ENCODE assay signal across 19 mouse cellular contexts in genomic region chr11:43621769-43622168, GRCm38 (mm10). TPM values are rescaled to one million over a fixed set of nuclear protein-coding genes. Genes with fewer than 3 reads are reported as not detected.
DNase-seq lines count a peak whose midpoint lies in the region; ATAC-seq and TF ChIP-seq lines count a peak whose summit lies in the region.
"Had no signal": no experiment of that assay in that cellular context is flagged by ENCODE, and none has a peak within 500 bp of the region (broad histone marks: within the 10 kb centered on the region; RNA-seq: fewer than 3 reads in every experiment).

No protein-coding gene starts in this region.

- no peak overlapping the region for H3K9ac ChIP-seq in liver, embryonic 13.5 days
- H3K9ac ChIP-seq: hindbrain, embryonic 13.5 days; lung, embryonic 15.5 days; midbrain, embryonic 13.5 days had no signal

- H3K36me3 ChIP-seq in kidney, adult 2 months (ENCODE audit: control insufficient read depth, insufficient read depth, low read length) = no peaks in the 10 kb centered on the region
- no peaks in the 10 kb centered on the region for H3K36me3 ChIP-seq in liver, embryonic 13.5 days
- H3K36me3 ChIP-seq: embryonic facial prominence, embryonic 10.5 days; hindbrain, embryonic 13.5 days; limb, embryonic 10.5 days; lung, embryonic 15.5 days; midbrain, embryonic 13.5 days had no signal

- H3K4me1 ChIP-seq in kidney, adult 2 months (ENCODE audit: control insufficient read depth, insufficient read depth, low read length) = peaks cover 7% of the 10 kb centered on the region
- H3K4me1 ChIP-seq in liver, embryonic 13.5 days (replicated peaks) = peaks cover 32% of the 10 kb centered on the region

- TF ChIP-seq CTCF in kidney, adult 2 months (conservative IDR thresholded peaks at IDR 0.05; ENCODE audit: insufficient read depth, insufficient read length, low read depth, low read length) = no peak

- peak; percentile 69 for ATAC-seq in liver, embryonic 13.5 days (ENCODE audit: low read depth)
- ATAC-seq: forebrain, embryonic 14.5 days; midbrain, embryonic 13.5 days had no signal

- H3K27me3 ChIP-seq in kidney, adult 2 months (replicated peaks; ENCODE audit: control insufficient read depth, insufficient read depth, low read length) = no peaks in the 10 kb centered on the region
- no peaks in the 10 kb centered on the region for H3K27me3 ChIP-seq in liver, embryonic 13.5 days
- H3K27me3 ChIP-seq: hindbrain, embryonic 13.5 days; lung, embryonic 15.5 days; midbrain, embryonic 13.5 days had no signal

- peak; percentile 91 for DNase-seq in kidney, adult 2 months
- DNase-seq in kidney, postnatal 14 days = peak; percentile 71
- DNase-seq in liver, embryonic 13.5 days = no peak
- no peak for DNase-seq in layer of hippocampus, adult 11-12 months (ENCODE audit: low spot score)
- no peak for DNase-seq in lung, postnatal 36 days
- DNase-seq in right cerebral cortex, adult 18-20 months = no peak
- no peak for DNase-seq in Muller cell, postnatal 12 days (ENCODE audit: inconsistent ontology term)
- DNase-seq: adrenal gland, adult 8-10 months; cerebellum, adult 11 months; cerebellum, postnatal 36 days; heart, postnatal 14 days had no signal

- no peak overlapping the region for H3K4me3 ChIP-seq in kidney, adult 2 months (ENCODE audit: insufficient read depth, low read depth, low read length)
- no peak overlapping the region for H3K4me3 ChIP-seq in liver, embryonic 13.5 days (replicated peaks)
- H3K4me3 ChIP-seq: embryonic facial prominence, embryonic 10.5 days; hindbrain, embryonic 13.5 days; limb, embryonic 10.5 days; lung, embryonic 15.5 days; midbrain, embryonic 13.5 days had no signal

- 47% methylated on average over 5 of the region's 5 CpGs for WGBS in kidney, adult 2 months
- WGBS in liver, embryonic 13.5 days (ENCODE audit: insufficient replicate concordance) = 49% methylated on average over 5 of the region's 5 CpGs

- TF ChIP-seq POLR2A in kidney, adult 2 months (IDR thresholded peaks at IDR 0.05; ENCODE audit: low read depth, low read length) = no peak

- H3K9me3 ChIP-seq in liver, embryonic 13.5 days (replicated peaks) = no peaks in the 10 kb centered on the region
- H3K9me3 ChIP-seq: embryonic facial prominence, embryonic 10.5 days; hindbrain, embryonic 13.5 days; limb, embryonic 10.5 days; lung, embryonic 15.5 days; midbrain, embryonic 13.5 days had no signal

- peak overlapping the region; percentile 52; the same call in 1 of the 2 replicates for H3K27ac ChIP-seq in kidney, adult 2 months (ENCODE audit: insufficient read depth, low read depth, low read length)
- H3K27ac ChIP-seq in liver, embryonic 13.5 days = peak overlapping the region; percentile 32
- H3K27ac ChIP-seq: embryonic facial prominence, embryonic 10.5 days; hindbrain, embryonic 13.5 days; limb, embryonic 10.5 days; lung, embryonic 15.5 days; midbrain, embryonic 13.5 days had no signal

- H3K4me2 ChIP-seq in liver, embryonic 13.5 days = no peak overlapping the region
- H3K4me2 ChIP-seq: heart, embryonic 11.5 days; hindbrain, embryonic 13.5 days; lung, embryonic 15.5 days; midbrain, embryonic 13.5 days had no signal

RNA-seq across cellular contexts. Expression of gene Fabp6, which starts 20.4 kb away (rescaled TPM):
- not detected in 2 replicates for polyA plus RNA-seq in kidney, adult 2 months (2012; rRNA removed)
- not detected in 2 replicates for polyA plus RNA-seq in liver, embryonic 13.5 days (2015; fragmentation: Nextera tagmentation; extraction: Ambion mirVana)
- polyA plus RNA-seq: brain, embryonic 14.5 days; embryonic facial prominence, embryonic 10.5 days; forebrain, embryonic 14.5 days; heart, embryonic 11.5 days; hindbrain, embryonic 13.5 days; limb, embryonic 10.5 days; lung, embryonic 15.5 days; midbrain, embryonic 13.5 days had no signal

RNA-seq across cellular contexts. Expression of gene 4933415A04Rik, which starts 34.9 kb away (rescaled TPM):
- 0.24 and 0.30 TPM in 2 replicates for polyA plus RNA-seq in kidney, adult 2 months (2012; rRNA removed)
- polyA plus RNA-seq in liver, embryonic 13.5 days (2015; fragmentation: Nextera tagmentation; extraction: Ambion mirVana) = 0.73 and 0.93 TPM in 2 replicates

Comparison
In these comparisons a context has a peak if more than half of its experiments do, and no peak if none do; other contexts are left out.
1. DNase-seq: peak in kidney, adult 2 months (single experiment) and kidney, postnatal 14 days (single experiment); none in liver, embryonic 13.5 days (single experiment), layer of hippocampus, adult 11-12 months (single experiment), lung, postnatal 36 days (single experiment), right cerebral cortex, adult 18-20 months (single experiment) and Muller cell, postnatal 12 days (single experiment).